Mouse (Mus musculus) intestine, embryonic 14.5 days (tissue): ENCODE measurements at regions not wholly inside any gene's neighbourhood (a gene's known extent, or its start where the extent isn't known, plus 50 kb on each side); places are given as distances from the start of the nearest gene placed in this dataset.

ENCODE experiments used
- ATAC-seq: fragments of 200-750 bp; cut with Nextera tagmentation; replicated peaks from 2 replicates; pipeline ENCODE4 v1.8.0; 2017; ENCODE audit warnings: low read depth, moderate number of reproducible peaks, moderate TSS enrichment, moderate library complexity; ENCODE audit not compliant: low FRiP score, low TSS enrichment
- DNase-seq: peaks from one replicate; pipeline ENCODE4 v3.0.0-alpha.2; 2018; ENCODE audit warnings: low spot score
- H3K27ac ChIP-seq: fragments of 300-500 bp; sonication (generic); 2 replicates; pipeline ENCODE4 v1.5.1; 2014; ENCODE audit warnings: low read depth, mild to moderate bottlenecking, control low read depth
- H3K27me3 ChIP-seq: fragments of 300-500 bp; sonication (generic); replicated peaks from 2 replicates; pipeline ENCODE4 v1.6.1; 2014; ENCODE audit warnings: low read length, control low read depth; ENCODE audit not compliant: control insufficient read depth, insufficient read depth
- H3K36me3 ChIP-seq: fragments of 300-500 bp; sonication (generic); 2 replicates; pipeline ENCODE4 v1.6.1; 2014; ENCODE audit warnings: low read length, control low read depth; ENCODE audit not compliant: control insufficient read depth, insufficient read depth
- H3K4me1 ChIP-seq: fragments of 300-500 bp; sonication (generic); replicated peaks from 2 replicates; pipeline ENCODE4 v1.6.1; 2014; ENCODE audit warnings: low read length, control low read depth, mixed read lengths; ENCODE audit not compliant: control insufficient read depth, insufficient read depth
- H3K4me2 ChIP-seq: fragments of 300-500 bp; sonication (generic); 2 replicates; pipeline ENCODE4 v1.6.1; 2014; ENCODE audit warnings: low read length
- H3K4me3 ChIP-seq: fragments of 300-500 bp; sonication (generic); 2 replicates; pipeline ENCODE4 v1.5.1; 2014; ENCODE audit warnings: low read depth, low read length, control low read depth, mixed read lengths
- H3K9ac ChIP-seq: fragments of 300-500 bp; sonication (generic); 2 replicates; pipeline ENCODE4 v1.6.1; 2014; ENCODE audit warnings: mild to moderate bottlenecking, low read length
- H3K9me3 ChIP-seq: fragments of 300-500 bp; sonication (generic); 2 replicates; pipeline ENCODE4 v1.6.1; 2016; ENCODE audit warnings: low read length, control low read depth; ENCODE audit not compliant: control insufficient read depth
- WGBS: fragments of 180-500 bp; shearing (Covaris S2); extraction: QIAGEN DNeasy Blood & Tissue Kit; methylation state at CpG from one replicate; pipeline ENCODE4 v1.1.7; 2014; 5-methylcytosine and 5-hydroxymethylcytosine counted together

DNA sequence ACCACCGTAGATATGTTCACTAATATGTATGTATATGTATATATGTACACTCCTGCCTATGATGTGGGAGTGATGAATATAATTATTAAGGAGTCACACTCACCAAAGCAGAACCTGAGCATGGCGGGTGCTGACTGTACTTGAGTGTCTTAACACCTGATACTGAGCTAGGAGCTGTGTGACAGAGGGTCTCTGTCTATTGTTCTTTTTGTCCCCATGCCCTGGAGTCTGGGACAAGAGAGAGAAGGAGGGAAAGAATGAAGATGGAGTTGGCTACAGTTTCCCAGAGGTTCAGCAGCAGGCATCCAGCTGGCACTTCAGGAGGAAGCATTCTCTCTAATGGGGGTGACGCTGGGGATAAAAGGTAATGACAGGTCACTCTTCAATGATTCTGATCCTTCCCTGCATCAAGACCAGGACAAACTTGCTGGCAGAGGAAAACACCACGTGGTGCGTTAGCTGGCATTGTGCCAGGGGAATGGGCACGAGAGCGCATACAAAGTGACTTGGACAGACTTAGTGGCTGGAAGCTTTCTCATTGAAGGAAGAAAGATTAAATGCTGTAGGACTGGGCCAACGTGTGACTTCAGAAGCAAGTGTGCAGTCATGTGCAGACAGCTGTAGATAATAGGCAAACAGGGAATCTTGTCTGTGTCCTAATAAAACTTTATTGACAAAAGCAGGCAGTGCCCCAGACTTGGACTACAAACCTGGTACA, 141.8 kb upstream of the Mycn start:
- Histone ChIP-seq H3K9me3 (no peaks in the 10 kb centered on the region), H3K27me3 (no peaks in the 10 kb centered on the region), H3K4me2 (no peak overlapping the region), H3K27ac (no peak overlapping the region), H3K4me3 (no peak overlapping the region), H3K9ac (no peak overlapping the region), H3K4me1 (no peaks in the 10 kb centered on the region), H3K36me3 (no peaks in the 10 kb centered on the region)
- no peak for ATAC-seq
- no peak for DNase-seq
- WGBS, result 66% methylated on average over 8 of the region's 8 CpGs

DNA sequence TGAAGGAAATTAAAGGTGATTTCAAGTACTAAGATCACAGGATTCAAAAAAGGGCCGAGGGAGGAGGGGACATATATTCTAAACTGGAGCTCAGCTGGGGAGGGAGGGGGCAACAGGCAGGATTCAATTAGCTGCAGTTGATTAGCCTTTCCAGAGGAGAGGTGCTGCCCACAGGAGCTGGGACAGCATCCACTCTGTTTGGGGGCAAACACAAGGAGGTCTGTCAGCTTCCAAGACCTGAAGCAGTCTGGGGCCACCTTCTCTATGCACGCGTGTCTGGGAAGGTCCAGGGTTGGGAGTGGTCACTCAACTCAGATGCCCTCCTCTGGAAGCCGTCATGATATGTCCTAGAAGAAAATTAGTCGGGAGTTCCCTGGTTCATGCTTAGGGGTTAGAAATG, 139.1 kb upstream of the Mycn start:
- Histone ChIP-seq H3K9me3 (no peaks in the 10 kb centered on the region), H3K27me3 (no peaks in the 10 kb centered on the region), H3K27ac (no peak overlapping the region), H3K4me3 (no peak overlapping the region), H3K36me3 (no peaks in the 10 kb centered on the region), H3K9ac (no peak overlapping the region), H3K4me2 (no peak overlapping the region), H3K4me1 (no peaks in the 10 kb centered on the region)
- DNase-seq (no peak), ATAC-seq (no peak)
- 68% methylated on average over 5 of the region's 5 CpGs for WGBS

DNA sequence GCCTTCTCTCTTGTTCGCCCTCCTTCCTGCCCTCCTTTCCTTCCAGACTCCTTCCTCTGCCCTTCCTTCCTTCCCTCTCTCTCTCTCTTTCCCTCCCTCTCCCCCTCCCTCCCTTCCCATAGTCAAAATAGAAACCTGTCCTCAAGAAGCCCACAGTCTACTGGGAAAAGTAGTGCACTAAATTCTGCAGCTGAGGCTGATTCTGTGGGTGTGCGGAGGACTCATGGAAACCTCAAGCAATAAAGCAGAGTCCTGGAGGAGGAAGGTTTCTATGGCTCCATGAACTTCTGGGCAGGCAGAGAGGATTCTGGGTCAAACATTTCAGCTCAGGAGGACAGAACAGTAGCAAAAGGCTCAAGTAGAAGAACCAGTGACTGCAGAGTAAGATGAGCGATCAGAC, 138.1 kb upstream of the Mycn start:
- no peak overlapping the region for H3K27ac ChIP-seq
- DNase-seq (no peak), ATAC-seq (no peak)
- no peaks in the 10 kb centered on the region for H3K9me3 ChIP-seq
- H3K4me1 ChIP-seq, result no peaks in the 10 kb centered on the region
- H3K4me3 ChIP-seq, result no peak overlapping the region
- no peaks in the 10 kb centered on the region for H3K36me3 ChIP-seq
- H3K9ac ChIP-seq, result no peak overlapping the region
- H3K4me2 ChIP-seq, result no peak overlapping the region
- H3K27me3 ChIP-seq, result no peaks in the 10 kb centered on the region
- WGBS, result 94% methylated on average over 3 of the region's 3 CpGs

DNA sequence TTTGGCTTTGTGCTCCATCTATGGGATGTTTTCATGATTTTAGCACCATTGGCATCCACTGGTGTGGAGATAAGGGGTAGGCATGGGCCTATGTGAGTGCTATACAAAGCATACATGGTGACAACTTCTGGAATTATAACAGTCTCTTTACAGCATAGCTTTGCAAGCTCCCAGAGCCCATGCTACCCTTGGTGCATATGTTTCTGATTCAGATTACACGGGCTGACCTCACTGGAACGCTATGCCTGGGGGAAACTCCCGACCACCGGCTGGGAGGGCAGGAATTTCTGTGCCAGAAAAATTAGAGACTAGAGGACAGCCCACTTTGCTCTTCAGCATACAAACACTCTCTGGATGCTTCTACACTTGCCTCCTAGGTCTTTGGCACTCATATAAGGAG, 136.0 kb upstream of the Mycn start:
- ATAC-seq (no peak), DNase-seq (no peak)
- H3K4me1 ChIP-seq, result no peaks in the 10 kb centered on the region
- no peak overlapping the region for H3K4me3 ChIP-seq
- H3K27me3 ChIP-seq, result no peaks in the 10 kb centered on the region
- no peak overlapping the region for H3K4me2 ChIP-seq
- no peaks in the 10 kb centered on the region for H3K9me3 ChIP-seq
- no peak overlapping the region for H3K27ac ChIP-seq
- H3K9ac ChIP-seq, result no peak overlapping the region
- no peaks in the 10 kb centered on the region for H3K36me3 ChIP-seq
- WGBS, result 52% methylated on average over 4 of the region's 4 CpGs

DNA sequence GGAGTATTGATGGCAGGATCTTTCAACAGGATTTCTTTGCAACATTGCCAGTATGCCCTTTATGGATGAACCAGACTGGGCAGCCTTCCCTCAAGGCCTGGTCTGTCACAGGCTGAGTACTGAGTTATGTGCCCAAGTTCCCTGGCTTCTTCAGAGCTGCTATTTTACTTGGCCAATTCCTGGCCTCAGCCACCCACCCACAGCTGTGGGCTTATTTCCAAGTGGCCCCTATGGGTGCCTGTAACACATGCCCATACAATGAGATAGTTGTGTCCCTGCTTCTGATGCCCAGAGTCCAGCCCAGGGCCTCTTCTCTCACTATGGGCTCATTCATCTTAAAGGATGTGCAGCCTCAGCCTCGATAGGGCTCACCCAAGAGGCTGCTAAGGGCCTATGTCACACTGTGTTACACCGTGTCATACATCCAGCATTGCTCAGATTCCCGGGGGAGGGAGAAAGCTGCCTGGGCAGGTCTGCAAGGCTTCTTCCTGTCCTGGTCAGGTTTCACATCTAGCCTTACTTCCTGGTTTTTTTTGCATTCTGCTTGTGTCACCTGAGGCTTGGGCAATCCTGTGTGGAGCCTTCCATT, 135.1 kb upstream of the Mycn start:
- Histone ChIP-seq H3K4me1 (no peaks in the 10 kb centered on the region), H3K27ac (no peak overlapping the region), H3K4me3 (no peak overlapping the region), H3K27me3 (no peaks in the 10 kb centered on the region), H3K4me2 (no peak overlapping the region), H3K36me3 (no peaks in the 10 kb centered on the region), H3K9ac (no peak overlapping the region), H3K9me3 (no peaks in the 10 kb centered on the region)
- DNase-seq, result no peak
- no peak for ATAC-seq
- 45% methylated on average over 3 of the region's 3 CpGs for WGBS

DNA sequence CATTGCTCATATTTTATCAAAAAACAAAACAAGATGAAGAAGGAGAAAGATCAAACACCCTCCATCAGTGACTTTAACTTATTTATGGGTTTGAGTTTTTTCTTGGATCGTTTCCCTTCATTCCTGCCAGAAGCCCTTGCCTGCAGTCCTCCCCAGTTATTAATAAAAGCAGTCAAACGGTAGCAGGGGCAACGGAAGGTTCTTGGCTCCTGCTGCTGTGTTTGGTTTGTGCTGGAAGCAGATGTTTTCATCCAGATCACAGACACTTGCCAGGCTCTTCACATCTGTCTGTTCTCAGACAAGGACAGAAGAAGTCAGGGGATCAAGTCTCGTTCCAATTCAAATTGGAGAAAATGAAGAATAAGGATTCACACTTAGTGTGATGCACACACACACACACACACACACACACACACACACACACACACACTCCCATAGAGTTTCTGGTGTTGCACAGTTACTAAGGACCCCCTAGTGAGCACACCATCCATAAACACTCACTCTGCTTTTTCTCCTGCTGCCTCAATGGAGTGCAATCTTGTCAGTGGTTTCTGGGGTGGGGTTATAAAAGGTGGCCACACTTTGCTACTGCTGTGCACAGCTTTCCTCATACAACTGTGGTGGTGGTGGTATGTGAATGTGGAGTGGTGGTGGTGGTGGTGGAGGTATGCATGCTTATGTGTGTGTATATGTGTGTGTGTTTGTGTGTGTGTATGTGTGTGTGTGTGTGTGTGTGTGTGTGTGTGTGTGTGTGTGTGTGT, 131.6 kb upstream of the Mycn start:
- no peak overlapping the region for H3K4me3 ChIP-seq
- H3K9me3 ChIP-seq, result peaks cover 4% of the 10 kb centered on the region; the same call in 1 of the 2 replicates
- no peaks in the 10 kb centered on the region for H3K27me3 ChIP-seq
- H3K27ac ChIP-seq, result no peak overlapping the region
- H3K9ac ChIP-seq, result no peak overlapping the region
- no peak overlapping the region for H3K4me2 ChIP-seq
- DNase-seq (no peak), ATAC-seq (no peak)
- H3K4me1 ChIP-seq, result no peaks in the 10 kb centered on the region
- H3K36me3 ChIP-seq, result no peaks in the 10 kb centered on the region
- WGBS, result 21% methylated on average over 4 of the region's 4 CpGs

DNA sequence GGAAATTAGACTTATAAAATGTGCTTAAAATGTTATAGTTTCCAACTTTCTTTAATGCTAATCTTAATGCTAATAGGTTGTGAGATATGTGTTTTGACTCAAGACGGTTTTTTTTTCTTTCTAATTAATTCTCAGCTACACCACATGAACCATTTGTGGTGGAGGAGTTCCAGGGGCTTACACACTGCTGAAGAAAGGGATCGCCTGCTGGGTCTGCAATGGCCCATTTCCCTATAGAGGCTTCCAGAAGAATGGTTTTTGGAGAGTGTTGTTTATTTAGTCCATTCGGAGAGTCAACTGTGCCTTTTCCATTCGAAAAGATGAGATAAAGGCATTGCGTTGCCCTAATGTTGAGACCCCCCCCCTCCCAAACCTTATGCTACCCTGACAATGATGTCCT, 125.6 kb upstream of the Mycn start:
- 78% methylated on average over 5 of the region's 5 CpGs for WGBS
- Histone ChIP-seq H3K27ac (no peak overlapping the region), H3K9me3 (peaks cover 4% of the 10 kb centered on the region; the same call in 1 of the 2 replicates), H3K36me3 (no peaks in the 10 kb centered on the region), H3K27me3 (no peaks in the 10 kb centered on the region), H3K4me2 (no peak overlapping the region), H3K4me1 (no peaks in the 10 kb centered on the region), H3K9ac (no peak overlapping the region), H3K4me3 (no peak overlapping the region)
- ATAC-seq (no peak), DNase-seq (no peak)

DNA sequence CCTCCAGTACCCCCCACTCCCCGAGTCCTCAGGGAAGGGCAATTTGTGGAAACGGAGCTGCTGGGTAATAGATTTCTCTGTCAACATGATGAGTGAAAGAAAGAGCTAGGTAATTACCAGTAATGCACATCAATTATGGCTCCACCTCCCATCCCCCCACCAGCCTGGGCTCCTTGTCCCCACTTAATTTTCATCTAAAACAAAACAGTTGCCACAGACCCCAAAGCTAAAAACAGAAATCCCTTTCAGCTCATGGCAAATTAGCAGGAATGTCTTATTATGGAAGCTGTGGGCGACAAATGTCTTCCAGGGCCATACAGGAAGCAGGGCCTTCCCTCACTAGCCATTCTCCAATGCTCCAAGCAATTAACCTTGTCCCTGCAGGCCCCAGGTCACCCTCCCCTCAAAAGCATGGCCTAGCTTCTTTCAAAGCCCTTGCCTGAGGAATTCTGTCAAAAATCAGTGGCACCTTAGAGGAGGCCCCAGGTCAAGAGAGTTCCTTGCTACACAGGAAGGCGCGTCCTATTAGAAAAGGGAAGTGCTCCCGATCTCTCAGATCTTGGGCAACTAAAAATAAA, 125.0 kb upstream of the Mycn start:
- H3K36me3 ChIP-seq, result no peaks in the 10 kb centered on the region
- no peak for ATAC-seq
- no peak overlapping the region for H3K9ac ChIP-seq
- H3K27me3 ChIP-seq, result no peaks in the 10 kb centered on the region
- no peak overlapping the region for H3K4me2 ChIP-seq
- 61% methylated on average over 6 of the region's 6 CpGs for WGBS
- no peak overlapping the region for H3K27ac ChIP-seq
- no peak for DNase-seq
- no peak overlapping the region for H3K4me3 ChIP-seq
- peaks cover 4% of the 10 kb centered on the region; the same call in 1 of the 2 replicates for H3K9me3 ChIP-seq
- no peaks in the 10 kb centered on the region for H3K4me1 ChIP-seq
